Mouse (Mus musculus) stomach, postnatal 0 days (tissue): ENCODE data around the gene Astn2.

Experiments used
- CTCF ChIP-seq: IDR thresholded peaks from 2 replicates; pipeline ENCODE4 v1.5.1; 2016; ENCODE audit warnings: antibody characterized with exemption, low read depth, mild to moderate bottlenecking, moderate library complexity
- EP300 ChIP-seq: optimal IDR thresholded peaks from 2 replicates; pipeline ENCODE3; 2016; ENCODE audit warnings: antibody characterized with exemption

DNA sequence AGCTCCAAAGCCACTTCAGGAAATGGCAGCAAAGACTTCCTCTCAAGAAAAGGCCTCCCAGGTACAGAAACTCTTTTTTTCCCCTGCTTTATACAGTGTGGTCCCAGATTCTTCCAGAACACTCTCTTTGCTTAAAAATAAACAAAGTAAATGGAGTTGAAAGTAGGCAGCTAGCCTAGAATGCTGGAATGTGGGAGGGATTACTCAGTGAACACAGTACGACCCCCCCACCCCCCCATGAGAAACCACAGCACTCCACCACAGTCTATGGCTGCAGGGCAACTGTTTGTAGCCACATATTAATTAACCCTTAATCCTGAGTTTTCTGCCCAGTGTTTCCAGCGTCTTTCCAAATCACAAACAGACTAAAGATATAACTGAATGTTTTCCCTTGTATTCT is 25.8 kb downstream of the Astn2 start:
- TF ChIP-seq CTCF (no peak), EP300 (no peak)
